Mouse (Mus musculus) cerebellum, adult 2 months (tissue): ENCODE data around the gene Ociad2.

Experiments
- CTCF ChIP-seq: fragments of 200-500 bp; IDR thresholded peaks from 2 replicates; pipeline ENCODE4 v1.5.1; 2011; ENCODE audit warnings: low read depth, mild to moderate bottlenecking, control low read depth, low read length, moderate library complexity, borderline replicate concordance; ENCODE audit not compliant: insufficient read depth
- POLR2A ChIP-seq: fragments of 200-500 bp; IDR thresholded peaks from 2 replicates; pipeline ENCODE4 v1.6.1; 2011; ENCODE audit warnings: low read length, control low read depth, borderline replicate concordance; ENCODE audit not compliant: insufficient read depth

DNA sequence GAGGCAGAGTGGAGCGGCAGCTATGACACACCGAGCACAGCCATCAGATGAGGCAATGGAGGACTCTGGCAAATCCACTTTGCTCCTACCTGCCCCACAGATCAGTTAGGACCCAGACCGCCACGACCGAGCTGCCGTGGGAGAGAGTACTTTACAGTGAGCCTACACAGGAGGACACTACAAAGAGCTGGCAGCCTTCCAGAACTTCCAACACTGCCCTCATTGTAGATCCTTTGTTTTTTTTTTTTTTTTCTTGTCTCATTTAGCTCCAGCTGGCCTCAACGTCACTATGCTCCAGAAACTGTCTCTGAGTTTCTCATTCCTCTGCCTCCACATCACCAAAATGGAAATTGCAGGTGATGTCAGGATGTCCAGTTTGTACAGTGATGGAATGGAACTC, 12.7 kb upstream of the Ociad2 start:
- TF ChIP-seq CTCF (no peak), POLR2A (no peak)
